Mouse (Mus musculus): ENCODE data around the gene Slc6a9.

GRCm38 (mm10) chr4:117831499-117831898 lies 2.8 kb upstream of the Slc6a9 start:
- TF ChIP-seq CTCF (IDR thresholded peaks at IDR 0.05; ENCODE audit: insufficient read depth, low read depth, low read length) = no peak
- no peak for TF ChIP-seq POLR2A (IDR thresholded peaks at IDR 0.05; ENCODE audit: insufficient read depth, low read depth, low read length)

All from olfactory bulb, adult 2 months (tissue).